Mouse (Mus musculus): ENCODE data around the gene Eno4. TPM values are rescaled to one million over a fixed set of nuclear protein-coding genes. Genes with fewer than 3 reads are reported as not detected.

Eno4 gene
- total RNA-seq, 2 experiments from 2014 or later: 2.0 to 2.9 TPM

- TF ChIP-seq CTCF (IDR thresholded peaks at IDR 0.05): no peak
- DNase-seq (ENCODE audit: extremely low spot score in 1 of 2, low spot score in 2 of 2): no peak
- no peak overlapping the region for H3K27ac ChIP-seq
- no peak overlapping the region for H3K4me3 ChIP-seq
- intact Hi-C loops (cut with DNase I): no loop called here
Observed at GRCm38 (mm10) chr19:58919148-58919547, 24.1 kb upstream of the Eno4 start.

GRCm38 (mm10) chr19:58931081-58931800 is 12.0 kb upstream of the Eno4 start:
- TF ChIP-seq CTCF (IDR thresholded peaks at IDR 0.05): no peak
- H3K27ac ChIP-seq: no peak overlapping the region
- no peak overlapping the region for H3K4me3 ChIP-seq
- intact Hi-C loops (cut with DNase I): no loop called here
- DNase-seq (ENCODE audit: extremely low spot score in 1 of 2, low spot score in 2 of 2): no peak

GRCm38 (mm10) chr19:58933062-58933461 is 10.2 kb upstream of the Eno4 start:
- Histone ChIP-seq H3K4me3 (no peak overlapping the region), H3K27ac (no peak overlapping the region)
- DNase-seq (ENCODE audit: extremely low spot score in 1 of 2, low spot score in 2 of 2): no peak
- no peak for TF ChIP-seq CTCF (IDR thresholded peaks at IDR 0.05)
- intact Hi-C loops (cut with DNase I): no loop called here

- DNase-seq (ENCODE audit: extremely low spot score in 1 of 2, low spot score in 2 of 2): no peak
- no peak overlapping the region for H3K27ac ChIP-seq
- H3K4me3 ChIP-seq: no peak overlapping the region
- no peak for TF ChIP-seq CTCF (IDR thresholded peaks at IDR 0.05)
- intact Hi-C loops (cut with DNase I): no loop called here
Observed at GRCm38 (mm10) chr19:58945959-58946358, 2.7 kb downstream of the Eno4 start.

GRCm38 (mm10) chr19:58951521-58951920 is 8.3 kb downstream of the Eno4 start:
- Histone ChIP-seq H3K27ac (no peak overlapping the region), H3K4me3 (no peak overlapping the region)
- intact Hi-C loops (cut with DNase I): no loop called here
- TF ChIP-seq CTCF (IDR thresholded peaks at IDR 0.05): no peak
- no peak for DNase-seq (ENCODE audit: extremely low spot score in 1 of 2, low spot score in 2 of 2)

- DNase-seq (ENCODE audit: extremely low spot score in 1 of 2, low spot score in 2 of 2): no peak
- intact Hi-C loops (cut with DNase I): no loop called here
- H3K27ac ChIP-seq: no peak overlapping the region
- no peak for TF ChIP-seq CTCF (IDR thresholded peaks at IDR 0.05)
- H3K4me3 ChIP-seq: no peak overlapping the region
Observed at GRCm38 (mm10) chr19:58952236-58952635, 9.0 kb downstream of the Eno4 start.

- TF ChIP-seq CTCF (IDR thresholded peaks at IDR 0.05): no peak
- H3K27ac ChIP-seq: no peak overlapping the region
- no peak for DNase-seq (ENCODE audit: extremely low spot score in 1 of 2, low spot score in 2 of 2)
- no peak overlapping the region for H3K4me3 ChIP-seq
- intact Hi-C loops (cut with DNase I): no loop called here
Observed at GRCm38 (mm10) chr19:58954779-58955178, 11.6 kb downstream of the Eno4 start.

- H3K27ac ChIP-seq: no peak overlapping the region
- H3K4me3 ChIP-seq: no peak overlapping the region
- DNase-seq (ENCODE audit: extremely low spot score in 1 of 2, low spot score in 2 of 2): no peak
- intact Hi-C loops (cut with DNase I): no loop called here
- no peak for TF ChIP-seq CTCF (IDR thresholded peaks at IDR 0.05)
Observed at GRCm38 (mm10) chr19:58963011-58963410, 19.8 kb downstream of the Eno4 start.

GRCm38 (mm10) chr19:58968731-58969506 is 25.7 kb downstream of the Eno4 start:
- intact Hi-C loops (cut with DNase I): no loop called here
- TF ChIP-seq CTCF (IDR thresholded peaks at IDR 0.05): no peak
- H3K27ac ChIP-seq: no peak overlapping the region
- no peak overlapping the region for H3K4me3 ChIP-seq
- DNase-seq (ENCODE audit: extremely low spot score in 1 of 2, low spot score in 2 of 2): no peak

- Histone ChIP-seq H3K27ac (no peak overlapping the region), H3K4me3 (no peak overlapping the region)
- no peak for DNase-seq (ENCODE audit: extremely low spot score in 1 of 2, low spot score in 2 of 2)
- no peak for TF ChIP-seq CTCF (IDR thresholded peaks at IDR 0.05)
- intact Hi-C loops (cut with DNase I): no loop called here
Observed at GRCm38 (mm10) chr19:58970826-58971225, 27.6 kb downstream of the Eno4 start.

- no peak for TF ChIP-seq CTCF (IDR thresholded peaks at IDR 0.05)
- intact Hi-C loops (cut with DNase I): no loop called here
- no peak for DNase-seq (ENCODE audit: extremely low spot score in 1 of 2, low spot score in 2 of 2)
- H3K27ac ChIP-seq: no peak overlapping the region
- H3K4me3 ChIP-seq: no peak overlapping the region
Observed at GRCm38 (mm10) chr19:58974126-58974525, 30.9 kb downstream of the Eno4 start.

- intact Hi-C loops (cut with DNase I): no loop called here
- no peak overlapping the region for H3K4me3 ChIP-seq
- TF ChIP-seq CTCF (IDR thresholded peaks at IDR 0.05): no peak
- H3K27ac ChIP-seq: no peak overlapping the region
- no peak for DNase-seq (ENCODE audit: extremely low spot score in 1 of 2, low spot score in 2 of 2)
Observed at GRCm38 (mm10) chr19:58975216-58975863, 32.1 kb downstream of the Eno4 start.

All from left cerebral cortex, adult 2 months (tissue).